Mouse (Mus musculus): ENCODE measurements at regions not wholly inside any gene's neighbourhood (a gene's known extent, or its start where the extent isn't known, plus 50 kb on each side); places are given as distances from the start of the nearest gene placed in this dataset.

- no peak for TF ChIP-seq GATA1 (IDR thresholded peaks at IDR 0.05; ENCODE audit: borderline replicate concordance, low read length)
- no peak for TF ChIP-seq FLI1 (IDR thresholded peaks at IDR 0.05; ENCODE audit: low read length)
Observed at GRCm38 (mm10) chr12:33652597-33652996, 223.2 kb downstream of the Twistnb start.
